Mouse (Mus musculus) hindbrain, postnatal 0 days (tissue): ENCODE measurements at regions not wholly inside any gene's neighbourhood (a gene's known extent, or its start where the extent isn't known, plus 50 kb on each side); places are given as distances from the start of the nearest gene placed in this dataset.
A peak's percentile ranks its signal among the peaks of the same experiment; 100 is the strongest.

ENCODE experiments used
- ATAC-seq: fragments of 200-750 bp; cut with Nextera tagmentation; 2 replicates; pipeline ENCODE4 v1.8.0; 2017; ENCODE audit warnings: mild to moderate bottlenecking, moderate TSS enrichment, moderate library complexity
- DNase-seq: peaks from one replicate; pipeline ENCODE4 v3.0.0-alpha.2; 2015; ENCODE audit warnings: low spot score
- H3K27ac ChIP-seq: fragments of 300-500 bp; sonication (generic); 2 replicates; pipeline ENCODE4 v1.5.1; 2014; ENCODE audit warnings: mild to moderate bottlenecking
- H3K27me3 ChIP-seq: fragments of 300-500 bp; sonication (generic); 2 replicates; pipeline ENCODE4 v1.6.1; 2014; ENCODE audit warnings: low read length, mixed read lengths; ENCODE audit not compliant: insufficient read depth
- H3K36me3 ChIP-seq: fragments of 300-500 bp; sonication (generic); 2 replicates; pipeline ENCODE4 v1.6.1; 2014; ENCODE audit warnings: low read length, mixed read lengths; ENCODE audit not compliant: insufficient read depth
- H3K4me1 ChIP-seq: fragments of 300-500 bp; sonication (generic); 2 replicates; pipeline ENCODE4 v1.6.1; 2014; ENCODE audit warnings: antibody characterized with exemption, low read length, mixed read lengths; ENCODE audit not compliant: insufficient read depth
- H3K4me2 ChIP-seq: fragments of 300-500 bp; sonication (generic); 2 replicates; pipeline ENCODE4 v1.6.1; 2014; ENCODE audit warnings: low read depth, mild to moderate bottlenecking, low read length, moderate library complexity, mixed read lengths
- H3K4me3 ChIP-seq: fragments of 300-500 bp; sonication (generic); 2 replicates; pipeline ENCODE4 v1.5.1; 2014; ENCODE audit warnings: low read length
- H3K9ac ChIP-seq: fragments of 300-500 bp; sonication (generic); replicated peaks from 2 replicates; pipeline ENCODE4 v1.6.1; 2014; ENCODE audit warnings: mild to moderate bottlenecking, low read length, moderate library complexity, mixed read lengths
- H3K9me3 ChIP-seq: fragments of 300-500 bp; sonication (generic); 2 replicates; pipeline ENCODE4 v1.6.1; 2016; ENCODE audit warnings: low read length, mixed read lengths
- CTCF ChIP-seq: IDR thresholded peaks from 2 replicates; pipeline ENCODE4 v1.5.1; 2016; ENCODE audit warnings: antibody characterized with exemption, control low read depth, low read depth
- WGBS: fragments of 180-500 bp; shearing (Covaris S2); extraction: QIAGEN DNeasy Blood & Tissue Kit; methylation state at CpG from one replicate; pipeline ENCODE4 v1.1.7; 2014; 5-methylcytosine and 5-hydroxymethylcytosine counted together

GRCm38 (mm10) chr6:51641965-51642364 is 118.3 kb downstream of the Snx10 start:
- no peak overlapping the region for H3K9ac ChIP-seq
- no peaks in the 10 kb centered on the region for H3K4me1 ChIP-seq
- no peak overlapping the region for H3K4me2 ChIP-seq
- no peaks in the 10 kb centered on the region for H3K36me3 ChIP-seq
- no peak overlapping the region for H3K4me3 ChIP-seq
- no peak overlapping the region for H3K27ac ChIP-seq
- DNase-seq (no peak), ATAC-seq (no peak)
- no peaks in the 10 kb centered on the region for H3K9me3 ChIP-seq
- TF ChIP-seq CTCF = no peak
- 89% methylated on average over 5 of the region's 5 CpGs for WGBS
- H3K27me3 ChIP-seq = no peaks in the 10 kb centered on the region

- H3K27me3 ChIP-seq = no peaks in the 10 kb centered on the region
These were observed 125.1 kb downstream of the Snx10 start for GRCm38 (mm10) chr6:51648813-51649212.

GRCm38 (mm10) chr6:51653753-51654152 is 130.1 kb downstream of the Snx10 start:
- H3K4me3 ChIP-seq = no peak overlapping the region
- no peak overlapping the region for H3K4me2 ChIP-seq
- ATAC-seq (no peak), DNase-seq (no peak)
- H3K9ac ChIP-seq = no peak overlapping the region
- H3K4me1 ChIP-seq = peaks cover 13% of the 10 kb centered on the region; the same call in 1 of the 2 replicates
- H3K27me3 ChIP-seq = no peaks in the 10 kb centered on the region
- no peak for TF ChIP-seq CTCF
- H3K36me3 ChIP-seq = no peaks in the 10 kb centered on the region
- no peaks in the 10 kb centered on the region for H3K9me3 ChIP-seq
- 86% methylated on average over 8 of the region's 8 CpGs for WGBS
- H3K27ac ChIP-seq = no peak overlapping the region

More at GRCm38 (mm10) chr6:51648813-51649212, 125.1 kb downstream of the Snx10 start:
- no peak overlapping the region for H3K4me3 ChIP-seq
- no peaks in the 10 kb centered on the region for H3K4me1 ChIP-seq
- no peak overlapping the region for H3K9ac ChIP-seq
- no peak for TF ChIP-seq CTCF
- no peak overlapping the region for H3K4me2 ChIP-seq
- H3K27ac ChIP-seq = no peak overlapping the region
- ATAC-seq = no peak
- 72% methylated on average over 7 of the region's 7 CpGs for WGBS
- no peak for DNase-seq
- no peaks in the 10 kb centered on the region for H3K9me3 ChIP-seq
- H3K36me3 ChIP-seq = no peaks in the 10 kb centered on the region

- ATAC-seq = no peak
These were observed 131.3 kb downstream of the Snx10 start for GRCm38 (mm10) chr6:51654991-51655390.

GRCm38 (mm10) chr6:51656078-51656477 is 132.4 kb downstream of the Snx10 start:
- H3K9ac ChIP-seq = no peak overlapping the region
- no peaks in the 10 kb centered on the region for H3K9me3 ChIP-seq
- H3K27ac ChIP-seq = peak overlapping the region; percentile 65; the same call in 1 of the 2 replicates
- no peak overlapping the region for H3K4me3 ChIP-seq
- TF ChIP-seq CTCF = no peak
- H3K36me3 ChIP-seq = no peaks in the 10 kb centered on the region
- no peak for ATAC-seq
- H3K27me3 ChIP-seq = no peaks in the 10 kb centered on the region
- 58% methylated on average over 7 of the region's 7 CpGs for WGBS
- no peak for DNase-seq
- H3K4me1 ChIP-seq = peaks cover 16% of the 10 kb centered on the region; the same call in 1 of the 2 replicates
- H3K4me2 ChIP-seq = no peak overlapping the region

More at GRCm38 (mm10) chr6:51654991-51655390, 131.3 kb downstream of the Snx10 start:
- peaks cover 16% of the 10 kb centered on the region; the same call in 1 of the 2 replicates for H3K4me1 ChIP-seq
- peak; percentile 30; the same call in 1 of the 2 replicates for TF ChIP-seq CTCF
- 92% methylated on average over 4 of the region's 4 CpGs for WGBS
- H3K4me3 ChIP-seq = no peak overlapping the region
- H3K27ac ChIP-seq = no peak overlapping the region
- H3K9me3 ChIP-seq = no peaks in the 10 kb centered on the region
- H3K36me3 ChIP-seq = no peaks in the 10 kb centered on the region
- H3K27me3 ChIP-seq = no peaks in the 10 kb centered on the region
- DNase-seq = no peak
- no peak overlapping the region for H3K4me2 ChIP-seq
- H3K9ac ChIP-seq = no peak overlapping the region

GRCm38 (mm10) chr6:51656883-51657640 is 133.4 kb downstream of the Snx10 start:
- no peak for TF ChIP-seq CTCF
- H3K9me3 ChIP-seq = no peaks in the 10 kb centered on the region
- no peak overlapping the region for H3K4me2 ChIP-seq
- peak; percentile 69; the same call in 1 of the 2 replicates for ATAC-seq
- no peak overlapping the region for H3K4me3 ChIP-seq
- H3K27ac ChIP-seq = peak overlapping the region; percentile 65
- H3K9ac ChIP-seq = no peak overlapping the region
- H3K27me3 ChIP-seq = no peaks in the 10 kb centered on the region
- peak; percentile 65 for DNase-seq
- 27% methylated on average over 12 of the region's 12 CpGs for WGBS
- H3K36me3 ChIP-seq = no peaks in the 10 kb centered on the region
- peaks cover 16% of the 10 kb centered on the region; the same call in 1 of the 2 replicates for H3K4me1 ChIP-seq

- TF ChIP-seq CTCF = no peak
- Histone ChIP-seq H3K4me1 (peaks cover 16% of the 10 kb centered on the region; the same call in 1 of the 2 replicates), H3K27me3 (no peaks in the 10 kb centered on the region), H3K9ac (no peak overlapping the region), H3K27ac (peak overlapping the region; percentile 65; the same call in 1 of the 2 replicates), H3K4me3 (no peak overlapping the region), H3K4me2 (no peak overlapping the region), H3K36me3 (no peaks in the 10 kb centered on the region), H3K9me3 (no peaks in the 10 kb centered on the region)
- DNase-seq = no peak
- ATAC-seq = no peak
- 16% methylated on average over 8 of the region's 8 CpGs for WGBS
These were observed 134.7 kb downstream of the Snx10 start for GRCm38 (mm10) chr6:51658360-51658759.
